Mouse (Mus musculus) cerebellum, postnatal 14 days (tissue): Measurements from ENCODE around the gene Aurkc.
"Not testable (repeated sequence)": the region's sequence is repeated elsewhere in the genome, so short reads cannot be mapped to it uniquely, and the experiment has no call there.

ENCODE experiments used
- DNase-seq, 2 experiments: peaks; one replicate each; pipeline ENCODE4 v3.0.0; 2021; ENCODE audit warnings: mixed read lengths in 2 of 2

Gene Aurkc

GRCm38 (mm10) chr7:6995251-6995650 lies at the start of gene Aurkc:
Aurkc (plus strand) TSS chr7:6995300.
- not testable (repeated sequence) for DNase-seq

- DNase-seq: peak; percentile 47 to 59
These were observed 47.0 kb upstream of the Aurkc start for GRCm38 (mm10) chr7:6948061-6948460.

- DNase-seq: no peak
These were observed 38.5 kb upstream of the Aurkc start for GRCm38 (mm10) chr7:6956576-6956975.

- no peak for DNase-seq
These were observed 36.5 kb upstream of the Aurkc start for GRCm38 (mm10) chr7:6958574-6958973.

- DNase-seq: no peak
These were observed 21.5 kb upstream of the Aurkc start for GRCm38 (mm10) chr7:6973566-6973965.

GRCm38 (mm10) chr7:6976890-6977289 lies 18.2 kb upstream of the Aurkc start:
- no peak for DNase-seq

- DNase-seq: not testable (repeated sequence)
These were observed 3.8 kb downstream of the Aurkc start for GRCm38 (mm10) chr7:6998914-6999313.

GRCm38 (mm10) chr7:7005441-7005840 lies 10.3 kb downstream of the Aurkc start:
- not testable (repeated sequence) for DNase-seq

- DNase-seq: no peak
These were observed 32.3 kb downstream of the Aurkc start for GRCm38 (mm10) chr7:7027445-7027844.

- DNase-seq: not testable (repeated sequence)
These were observed 54.7 kb downstream of the Aurkc start for GRCm38 (mm10) chr7:7049659-7050320.
